Mouse (Mus musculus): Measurements from ENCODE around the gene Adpgk.
"Not testable (repeated sequence)": the region's sequence is repeated elsewhere in the genome, so short reads cannot be mapped to it uniquely, and the experiment has no call there.

The Adpgk gene

DNA sequence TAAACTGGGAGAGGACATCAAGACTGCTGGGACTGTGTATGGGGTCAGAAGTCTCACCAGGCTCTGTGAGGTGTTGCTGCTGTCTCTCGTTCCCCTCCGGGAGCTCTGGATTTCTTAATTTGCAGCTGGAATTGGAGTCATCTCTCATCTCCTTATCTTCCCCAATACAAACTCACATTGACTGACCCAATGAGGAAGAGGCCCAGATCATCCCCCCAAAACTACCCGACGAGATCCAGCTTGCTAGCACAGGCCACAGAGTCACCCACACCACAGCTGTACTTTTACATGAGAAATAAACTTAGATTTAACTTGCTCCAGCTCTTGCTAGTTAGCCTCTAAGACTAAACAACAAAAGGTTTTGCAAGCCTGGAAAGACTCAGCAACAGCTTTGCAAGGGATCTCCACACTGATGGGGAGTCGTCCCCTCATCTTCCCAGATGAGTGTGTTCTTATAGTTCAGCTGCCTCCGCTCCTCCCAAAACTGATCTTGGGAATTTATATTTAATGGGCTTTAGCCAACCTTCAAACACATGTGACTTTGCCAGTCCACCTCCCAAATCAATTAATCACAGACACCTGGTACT is 1.7 kb upstream of the Adpgk start:
- DNase-seq = no peak

DNA sequence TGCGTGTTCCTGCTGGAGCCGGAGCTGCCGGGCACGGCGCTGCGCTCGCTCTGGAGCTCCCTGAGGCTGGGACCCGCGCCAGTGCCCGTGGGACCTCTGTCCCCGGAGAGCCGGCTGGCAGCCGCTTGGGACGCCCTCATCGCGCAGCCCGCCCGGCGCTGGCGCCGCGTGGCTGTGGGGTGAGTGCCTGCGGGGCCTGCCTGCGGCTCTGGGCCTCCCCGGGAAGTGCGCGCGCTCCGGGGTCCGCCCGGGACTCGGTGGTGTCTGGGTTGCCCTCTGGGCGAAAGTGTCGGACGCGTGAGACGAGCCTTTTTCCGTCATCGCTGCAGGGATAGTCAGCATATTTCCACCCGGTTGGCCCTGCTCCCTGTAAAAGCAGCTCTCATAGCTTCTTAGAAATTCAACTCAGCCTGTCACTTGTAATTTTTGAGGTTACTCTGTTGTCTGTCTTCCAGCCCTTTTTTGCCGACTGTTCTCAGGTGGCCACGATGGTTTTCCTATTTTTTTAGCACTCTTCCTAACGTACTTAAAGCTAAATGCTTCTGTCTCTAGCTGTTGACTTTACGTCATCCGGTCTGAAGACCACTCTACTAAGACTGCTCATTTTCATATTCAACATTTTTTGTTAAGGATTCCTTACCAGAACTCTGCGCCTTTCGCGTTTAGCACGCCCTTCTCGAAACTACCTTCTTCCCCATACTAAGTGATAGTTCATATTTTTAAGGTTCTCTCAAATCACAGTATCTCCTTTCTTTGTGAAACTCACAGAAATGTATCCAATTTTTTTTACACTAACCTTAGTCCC is 532 bp downstream of the Adpgk start:
- no peak for DNase-seq

DNA sequence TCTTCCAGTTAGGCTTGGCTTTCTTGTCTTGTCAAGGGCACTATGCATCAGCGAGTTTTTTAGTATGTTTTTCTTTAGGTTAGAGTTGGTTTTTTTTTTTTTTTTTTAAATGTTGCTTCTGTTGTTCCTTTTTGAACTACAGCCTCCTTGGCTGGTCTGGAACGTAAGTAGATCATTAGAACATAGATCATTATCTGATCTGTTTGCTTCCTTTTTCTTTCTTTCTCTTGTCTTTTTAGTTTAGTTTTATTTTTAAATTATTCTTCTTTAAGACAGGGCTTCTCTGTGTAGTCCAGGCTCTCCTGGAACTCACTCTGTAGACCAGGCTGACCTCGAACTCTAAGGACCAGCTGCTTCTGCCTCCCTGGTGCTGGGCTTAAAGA is 1.1 kb downstream of the Adpgk start:
- DNase-seq = no peak

DNA sequence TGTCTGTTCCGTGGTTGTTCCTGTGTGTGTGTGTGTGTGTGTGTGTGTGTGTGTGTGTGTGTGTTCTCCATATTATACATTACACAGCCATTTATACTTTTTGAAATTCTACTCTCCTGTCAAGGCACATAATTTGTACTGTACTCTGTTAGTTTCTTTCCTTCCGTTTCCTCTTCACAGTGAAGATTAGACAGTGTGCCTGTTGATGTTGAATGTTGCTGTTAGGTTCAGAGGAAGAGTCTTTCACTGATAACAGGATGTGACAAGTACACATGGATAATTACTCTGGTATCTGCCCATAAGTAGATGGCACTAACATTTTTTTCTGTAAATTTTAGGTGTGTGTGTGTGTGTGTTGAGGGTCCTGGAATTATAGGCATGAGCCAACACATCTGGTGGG is 5.1 kb downstream of the Adpgk start:
- no peak for DNase-seq

DNA sequence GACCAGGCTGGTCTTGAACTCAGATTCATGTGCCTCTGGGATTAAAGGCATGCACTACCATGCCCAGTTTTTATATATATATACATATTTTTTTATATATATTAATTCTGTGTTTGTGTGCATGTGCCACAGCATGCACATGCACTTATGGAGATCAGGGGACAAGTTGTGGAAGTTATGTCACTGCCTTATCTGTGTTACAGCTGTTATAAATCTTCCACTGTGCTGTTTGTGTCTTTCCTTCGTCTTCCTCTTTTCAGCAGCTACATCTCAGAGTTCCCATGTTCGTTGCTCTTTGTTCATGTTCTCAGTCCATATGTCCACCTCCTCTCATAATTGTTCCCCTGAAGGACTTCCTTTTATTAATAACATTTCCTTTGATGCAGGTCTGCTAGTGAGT is 16.5 kb downstream of the Adpgk start:
- DNase-seq = no peak

DNA sequence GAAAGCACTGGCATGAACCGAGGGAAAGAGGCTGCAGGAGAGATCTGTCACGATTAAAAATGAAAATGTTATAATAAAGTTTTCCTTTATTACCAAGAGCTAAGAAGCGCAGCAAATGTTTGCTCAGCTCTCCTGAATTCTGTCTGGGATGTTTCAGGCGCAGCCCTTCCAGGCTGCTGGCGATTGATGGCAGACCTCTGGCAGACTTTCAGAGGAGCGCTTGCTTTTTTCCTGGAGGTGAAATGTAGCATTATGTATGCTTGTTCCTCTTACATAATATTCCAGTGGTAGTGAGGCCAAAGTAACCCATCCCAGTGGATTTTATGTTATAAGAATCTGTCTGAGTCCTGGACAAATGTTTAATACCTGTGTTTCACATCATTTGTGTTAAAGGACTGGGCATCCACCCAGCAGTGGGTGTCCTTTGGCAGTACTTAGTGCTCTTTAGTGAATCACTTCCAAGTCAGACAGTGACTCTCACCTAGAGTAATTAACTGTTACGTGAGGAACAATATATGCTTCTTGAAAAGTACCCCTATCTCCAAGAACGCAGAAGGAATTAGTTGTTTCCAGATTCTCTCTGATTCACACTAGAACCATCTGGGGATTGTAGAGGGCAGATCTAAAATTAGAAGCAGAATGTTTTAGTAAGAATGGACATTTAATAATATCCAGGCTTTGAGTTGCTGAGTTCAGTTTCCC is 19.4 kb downstream of the Adpgk start:
- no peak for DNase-seq

DNA sequence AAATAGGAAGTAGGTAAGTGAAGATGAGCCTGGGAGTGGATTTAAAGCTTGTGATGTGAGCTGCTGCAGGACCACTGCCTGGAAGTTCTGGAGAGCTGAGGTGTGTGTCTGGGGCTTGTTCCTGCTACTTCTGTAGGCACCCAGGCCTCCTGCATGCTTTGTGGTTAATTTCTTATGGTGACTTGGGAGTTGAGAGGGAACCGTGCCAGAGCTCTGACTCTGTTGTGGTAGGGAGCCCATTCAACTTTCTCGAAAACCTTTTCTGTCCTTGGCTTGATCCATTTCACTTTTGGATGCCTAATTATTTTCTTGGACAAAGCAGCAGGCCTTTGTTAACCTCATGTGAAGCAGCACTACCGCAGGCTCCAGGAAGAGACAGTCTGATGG is 19.9 kb downstream of the Adpgk start:
- DNase-seq = no peak

DNA sequence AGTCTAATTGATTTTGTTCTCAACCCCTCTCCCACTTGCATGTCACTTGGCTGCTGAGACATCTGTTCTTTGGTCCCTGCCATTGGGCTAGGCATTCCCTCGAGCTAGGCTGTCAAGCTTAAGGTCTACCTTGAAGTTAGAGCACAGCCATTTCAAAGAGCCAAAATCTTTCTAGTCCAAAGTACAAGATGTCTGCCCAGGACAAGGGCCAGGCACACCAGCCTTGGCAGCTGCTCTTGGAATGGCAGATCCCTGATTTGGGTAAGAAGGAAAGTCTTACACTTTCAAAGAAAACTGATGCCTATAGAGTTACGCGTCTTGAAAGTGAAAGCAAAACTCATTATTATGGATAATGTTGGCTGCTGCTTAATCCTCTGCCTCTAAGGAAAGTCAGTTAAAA is 24.8 kb downstream of the Adpgk start:
- DNase-seq = no peak

DNA sequence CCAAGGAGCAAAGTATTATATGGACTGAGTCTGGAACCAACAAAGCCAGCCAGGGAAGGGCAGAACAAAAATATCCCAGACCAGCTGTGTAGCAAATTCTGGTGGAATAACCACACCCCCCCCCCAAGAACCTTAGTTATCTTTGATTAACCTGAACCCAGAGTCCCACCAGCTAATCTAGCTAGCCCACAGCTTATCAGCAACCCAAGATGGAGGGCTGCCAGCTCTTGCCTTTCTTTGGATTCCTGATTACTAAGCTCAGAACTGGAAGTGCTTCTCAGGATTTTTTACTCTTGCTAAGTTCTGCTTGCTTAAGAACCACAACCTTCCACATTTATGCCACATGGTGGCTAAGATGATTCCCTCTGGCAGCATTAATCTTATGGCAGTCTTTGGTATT is 33.0 kb downstream of the Adpgk start:
- DNase-seq = no peak

DNA sequence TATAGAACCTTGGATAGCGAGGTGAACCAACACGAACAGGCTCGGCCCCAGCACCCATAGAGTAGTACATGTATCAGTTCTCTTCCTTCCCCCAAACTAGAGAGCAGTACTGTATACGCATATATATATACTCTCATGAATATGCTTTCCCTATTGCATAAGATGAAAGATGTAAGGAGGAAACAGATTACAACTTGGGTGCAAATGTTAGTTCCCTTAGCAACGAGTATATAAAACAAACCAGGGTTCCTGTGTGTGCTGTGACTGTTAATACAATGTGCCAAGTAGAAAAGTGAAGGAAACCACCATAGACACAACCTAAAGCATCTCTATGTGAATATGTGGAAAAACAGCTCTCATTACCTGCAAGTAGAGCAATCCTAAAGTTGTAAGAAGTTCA is 38.7 kb downstream of the Adpgk start:
- DNase-seq = no peak

DNA sequence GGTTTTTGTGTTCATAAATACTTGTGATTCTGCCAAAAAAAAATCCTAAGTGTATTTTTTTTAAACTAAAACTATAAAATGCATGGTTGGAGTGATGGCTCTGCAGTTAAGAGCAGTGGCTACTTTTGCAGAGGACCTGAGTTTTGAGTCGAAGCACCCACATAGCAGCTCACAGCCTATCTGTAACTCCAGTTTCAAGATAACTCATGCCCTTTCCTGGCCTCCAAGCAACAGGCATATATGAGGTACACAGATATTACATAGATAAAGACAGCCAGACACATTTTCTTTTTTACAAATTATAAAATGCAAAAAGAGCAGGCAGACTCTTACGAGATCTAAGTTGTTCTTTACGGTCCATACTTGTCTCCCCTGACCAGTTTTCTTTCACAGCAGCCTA is 45.2 kb downstream of the Adpgk start:
- DNase-seq = no peak

DNA sequence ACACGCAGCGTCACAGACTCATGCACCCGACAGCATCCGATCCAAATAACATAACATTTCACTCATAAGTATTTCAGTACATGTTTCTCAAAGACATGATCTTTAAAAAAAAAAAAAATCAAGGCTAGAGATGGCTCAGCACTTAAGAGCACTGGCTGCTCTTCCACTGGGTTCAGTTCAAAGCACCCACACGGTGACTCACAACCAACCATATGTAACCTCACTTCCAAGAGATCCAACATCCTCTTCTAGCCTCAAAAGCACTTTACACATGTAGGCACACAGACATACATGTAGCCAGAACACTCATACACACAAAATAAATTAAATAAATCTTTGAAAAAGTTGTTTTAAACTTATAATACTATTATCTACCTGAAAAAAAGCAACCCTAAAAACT is 46.5 kb downstream of the Adpgk start:
- no peak for DNase-seq

DNA sequence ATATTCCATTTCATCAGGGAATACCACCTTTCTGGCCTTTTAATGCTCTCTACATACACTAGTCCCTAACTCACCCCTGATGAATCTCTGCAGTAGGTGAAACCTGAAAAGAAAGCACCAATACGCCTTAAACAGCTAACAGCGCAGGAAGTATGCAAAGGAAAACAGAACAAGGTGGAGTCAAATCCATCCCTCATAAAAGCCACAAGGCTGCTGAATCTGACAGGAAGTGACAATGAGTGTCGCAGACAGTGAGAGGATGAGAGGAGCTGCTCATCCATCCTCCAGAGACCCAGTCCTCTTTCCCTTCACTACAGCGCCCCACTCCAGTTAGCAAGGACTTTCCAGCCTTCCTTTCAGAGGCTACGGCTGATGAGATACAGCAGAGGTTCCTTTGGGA is 47.1 kb downstream of the Adpgk start:
- no peak for DNase-seq

DNA sequence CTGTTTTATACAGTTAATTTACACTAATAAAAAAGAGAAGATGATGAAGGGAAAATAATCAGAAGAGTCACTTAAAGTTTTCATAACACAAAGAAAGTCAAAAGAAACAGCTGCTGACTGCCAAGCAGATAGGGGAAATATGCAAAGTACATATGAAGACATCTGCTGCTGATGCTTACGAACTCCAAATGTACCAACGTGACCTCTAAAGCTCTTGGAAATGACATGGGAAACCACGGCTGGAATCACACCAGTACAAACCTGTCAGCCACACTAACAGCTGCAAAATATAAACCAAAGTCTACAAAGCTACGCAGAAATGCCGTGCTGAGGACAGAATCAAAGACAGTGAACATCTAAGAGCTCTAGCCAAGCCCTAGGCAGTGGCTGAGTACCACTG is 47.7 kb downstream of the Adpgk start:
- DNase-seq = no peak

DNA sequence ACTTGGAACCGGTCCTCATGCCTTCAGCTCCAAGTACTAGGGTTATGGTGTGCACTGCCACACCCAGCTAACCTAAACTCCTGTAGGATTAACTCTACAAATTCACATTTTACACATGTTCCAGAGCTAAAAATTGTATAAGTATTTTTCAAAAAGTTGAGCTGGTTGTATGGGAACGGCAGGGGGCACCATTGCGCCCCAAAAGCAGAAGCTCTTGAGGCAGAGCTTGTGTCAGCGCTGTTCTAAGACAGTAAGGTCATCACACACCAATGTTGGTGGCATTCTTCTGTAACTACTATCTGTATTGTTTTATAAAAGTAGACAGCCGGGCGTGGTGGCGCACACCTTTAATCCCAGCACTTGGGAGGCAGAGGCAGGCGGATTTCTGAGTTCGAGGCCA is 48.6 kb downstream of the Adpgk start:
- no peak for DNase-seq

DNA sequence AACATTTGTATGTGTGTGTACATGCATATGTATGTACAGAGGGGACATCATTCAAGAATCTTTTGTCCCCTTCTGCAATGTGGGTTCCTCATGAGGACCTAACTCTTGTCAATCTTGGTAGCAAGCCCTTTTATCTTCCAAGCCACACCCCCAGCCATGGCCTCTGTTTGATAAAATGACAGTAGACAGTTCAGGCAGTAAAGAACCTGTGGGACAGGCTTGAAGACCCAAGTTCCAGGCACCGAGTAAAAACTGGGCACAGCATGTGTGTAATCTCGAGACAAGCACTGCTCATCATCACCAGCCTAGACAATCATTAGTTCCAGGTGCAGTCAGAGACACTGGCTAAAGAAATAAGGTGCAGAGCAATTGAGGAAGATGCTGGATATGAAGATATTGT is 54.8 kb downstream of the Adpgk start:
- DNase-seq = no peak

DNA sequence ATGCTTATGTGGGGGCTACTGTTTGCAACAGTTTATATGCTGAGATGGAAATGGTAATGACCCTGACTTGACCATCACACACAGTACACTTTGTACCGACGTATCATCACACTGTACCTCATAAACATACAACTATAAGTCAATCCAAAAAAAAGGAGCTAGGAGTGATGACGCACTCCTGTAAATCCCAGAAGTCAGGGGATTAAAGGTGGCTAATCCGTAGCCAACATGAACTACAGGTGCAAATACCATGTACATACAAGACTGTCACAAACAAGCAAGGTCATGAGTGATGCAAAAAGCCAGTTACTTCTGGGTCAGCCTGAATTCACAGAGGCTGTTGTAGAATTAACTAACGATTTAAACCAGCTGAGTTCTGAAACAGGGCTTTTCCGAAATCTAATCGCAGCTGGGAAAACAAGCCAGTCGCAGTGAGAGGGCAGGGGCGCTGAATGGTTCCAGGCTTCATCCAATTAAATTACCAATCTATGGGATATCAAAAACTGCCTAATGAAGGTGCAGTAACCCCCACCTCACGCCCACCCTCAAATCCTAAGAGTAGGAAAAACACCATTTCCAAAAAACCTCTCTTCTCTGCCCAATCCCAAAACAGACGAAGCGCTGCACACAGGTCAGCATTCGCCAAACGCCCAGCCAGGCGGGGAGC is 61.4 kb downstream of the Adpgk start:
- DNase-seq = no peak

DNA sequence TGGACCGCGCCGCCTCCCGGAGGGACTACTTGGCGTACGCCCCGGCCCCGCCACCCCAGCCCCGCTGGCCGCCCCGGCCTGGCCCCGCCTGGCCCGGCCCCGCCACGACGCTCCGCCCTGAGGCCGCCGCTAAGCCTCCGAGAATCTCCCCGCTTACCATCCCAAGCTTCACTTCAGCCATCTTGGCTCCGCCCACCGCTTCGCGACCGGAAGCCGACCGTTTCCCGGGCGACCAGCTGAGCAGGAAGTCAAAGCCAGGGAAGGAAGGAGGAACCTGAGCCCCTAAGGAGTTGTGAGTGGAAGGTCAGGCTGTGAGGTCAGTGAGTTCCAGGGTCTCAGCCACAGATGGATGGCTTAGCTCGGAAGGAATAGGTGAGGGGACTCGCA is 61.9 kb downstream of the Adpgk start, which contains the start of gene Bbs4:
Gene Bbs4, minus strand, starts transcription at position 256 of the 387 bp plus-strand sequence.
- peak; percentile 85 to 88 for DNase-seq

DNA sequence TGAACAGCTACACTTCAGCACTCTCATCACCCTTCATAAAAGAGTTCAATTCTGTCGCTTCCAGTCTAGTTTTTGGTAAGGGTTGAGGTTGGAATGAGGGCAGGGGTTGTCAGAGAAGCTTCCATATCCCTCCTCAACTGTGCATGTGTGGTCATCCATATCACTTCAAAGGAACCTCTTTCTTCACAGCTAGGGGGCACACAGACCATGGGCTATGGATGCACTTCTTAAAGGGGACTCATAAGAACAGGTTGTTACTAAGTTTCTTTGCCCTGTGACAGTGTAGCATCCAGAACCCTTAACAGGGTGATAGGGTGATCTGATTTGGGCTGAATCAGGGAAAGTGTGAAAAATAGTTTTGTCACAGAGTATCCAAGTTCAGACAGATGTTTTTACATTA is 66.7 kb downstream of the Adpgk start:
- not testable (repeated sequence) for DNase-seq

DNA sequence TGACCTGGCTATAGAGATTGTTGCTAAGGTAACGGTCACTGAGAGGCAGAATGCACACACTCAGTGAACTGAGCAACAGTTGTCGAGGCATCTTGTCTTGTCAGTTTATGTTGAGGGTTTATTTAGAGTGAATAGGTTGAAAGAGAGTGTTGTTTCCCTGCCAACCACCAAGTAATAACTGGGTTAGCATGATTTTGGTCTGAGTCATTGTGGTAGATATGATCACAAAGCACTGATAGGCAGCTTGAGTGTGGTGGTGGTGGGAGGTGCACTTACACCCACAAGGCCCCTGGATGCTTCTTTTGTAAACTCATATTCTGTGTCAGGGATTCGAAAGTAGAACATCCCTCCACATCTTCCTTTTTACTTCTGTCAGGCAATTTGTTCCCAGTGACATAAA is 69.1 kb downstream of the Adpgk start:
- not testable (repeated sequence) for DNase-seq

DNA sequence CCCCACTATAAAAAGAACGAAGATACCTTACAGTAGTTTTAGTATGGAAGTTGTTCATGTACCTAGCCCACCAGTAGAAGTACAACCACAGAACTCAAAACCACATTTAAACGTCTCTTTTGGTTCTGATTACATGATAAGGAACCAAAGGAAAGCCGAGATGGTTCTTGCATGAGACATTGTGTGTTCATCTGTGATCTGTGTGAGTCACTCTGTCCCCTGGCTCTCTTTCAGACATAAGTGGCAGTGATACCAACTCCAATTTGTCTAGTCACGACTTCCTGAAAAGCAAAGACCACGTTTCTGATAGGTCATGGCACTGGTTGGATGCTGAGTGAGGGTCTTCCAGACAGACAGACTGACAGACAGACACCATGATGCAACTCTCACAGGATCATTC is 77.9 kb downstream of the Adpgk start:
- DNase-seq = no peak

DNA sequence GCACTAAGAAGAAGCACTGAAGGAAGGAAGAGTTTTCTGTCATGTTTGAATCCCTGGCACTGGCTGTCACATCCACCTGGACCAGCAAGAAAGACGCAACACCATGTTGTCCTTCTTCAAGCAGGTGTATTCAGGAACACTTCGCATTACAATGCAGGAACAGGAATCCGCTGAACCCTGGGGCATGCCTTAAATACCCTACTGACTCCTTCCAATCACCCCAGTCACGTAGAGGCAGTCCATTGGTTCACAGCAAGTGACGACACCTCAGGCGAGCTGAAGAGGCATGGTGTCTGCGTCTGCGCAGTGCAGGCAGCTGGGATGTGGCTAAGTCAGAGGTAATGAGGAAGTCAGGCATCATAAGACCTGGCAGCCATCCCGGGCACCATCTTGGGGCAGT is 78.3 kb downstream of the Adpgk start:
- DNase-seq = no peak
